Mouse (Mus musculus) inflammation-experienced regulatory T-cells, adult 6 months (primary cell): ENCODE results near the gene Stk32b. TPM values are rescaled to one million over a fixed set of nuclear protein-coding genes. Genes with fewer than 3 reads are reported as not detected.

Experiments
- ATAC-seq: one replicate; pipeline ENCODE4 v1.8.0; 2017
- polyA plus RNA-seq, 3 experiments: library from polyadenylated mRNA; unstranded; fragments of 100-300 nt; shearing (Covaris generic); gene quantifications; one replicate each; pipeline ENCODE4 v1.2.1; 2017

The Stk32b gene
- polyA plus RNA-seq, result not detected

DNA sequence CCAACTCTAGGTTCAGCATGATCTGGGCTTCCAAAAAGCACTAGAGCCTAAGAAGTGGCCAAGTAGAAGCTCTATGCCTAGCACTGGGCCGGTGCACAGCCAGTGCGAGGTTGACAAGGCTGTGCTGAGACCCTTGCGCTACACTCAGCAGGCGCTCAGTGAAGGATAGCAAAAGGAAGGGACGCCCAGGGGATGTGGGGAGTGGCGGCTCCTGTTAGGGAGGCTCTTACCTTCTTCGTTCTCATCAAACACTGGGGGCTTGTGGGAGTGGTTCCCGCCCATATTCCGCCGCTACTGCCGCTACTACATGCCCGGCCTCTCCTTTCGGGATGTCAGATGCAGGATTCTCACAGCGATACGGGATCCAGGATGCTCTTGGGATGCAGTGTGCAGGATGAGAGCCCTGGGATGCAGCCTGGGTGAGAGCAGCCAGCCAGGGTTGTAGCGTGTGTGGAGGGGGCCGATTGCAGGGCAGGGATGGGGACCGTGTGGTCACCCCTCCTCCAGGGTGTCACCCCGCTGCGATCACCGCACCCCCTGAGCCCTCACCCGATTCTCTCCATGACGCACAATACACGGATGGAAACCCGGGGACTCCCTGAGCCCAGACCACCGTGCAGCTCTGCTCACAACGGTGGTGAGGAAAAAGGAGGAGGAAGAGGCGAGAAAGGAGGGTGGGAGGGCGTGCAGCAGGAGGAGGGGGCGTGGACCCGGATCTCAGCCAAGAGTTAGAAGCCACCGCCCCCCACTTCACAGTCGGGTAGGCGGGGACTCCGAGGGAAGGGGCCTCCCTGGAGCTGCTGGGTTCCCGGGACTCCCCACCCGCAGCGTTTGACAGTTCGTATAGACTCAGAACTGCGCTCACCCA, at the start of gene Stk32b:
Gene Stk32b (minus strand): TSS at position 667 of the 868 bp plus-strand sequence.
- ATAC-seq, result no peak

DNA sequence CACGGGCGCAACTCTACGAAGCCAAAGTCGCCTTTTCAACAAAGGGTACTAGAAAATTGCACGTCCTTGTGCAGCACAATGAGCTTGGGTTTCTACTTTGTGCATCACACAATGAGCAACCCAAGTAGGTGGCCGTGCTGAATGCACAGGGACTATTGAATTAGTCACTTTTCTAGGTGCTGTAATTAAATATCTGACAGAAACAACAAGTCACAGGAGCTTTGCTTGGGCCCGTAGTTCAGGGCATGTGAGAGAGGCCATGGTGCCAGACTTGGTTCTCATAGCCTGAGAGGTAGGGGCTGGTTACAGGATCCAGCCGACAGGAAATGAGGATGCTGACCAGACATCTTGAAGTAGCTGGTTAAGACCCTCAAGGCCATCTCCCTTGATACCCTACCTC, 48.9 kb upstream of the Stk32b start:
- no peak for ATAC-seq

DNA sequence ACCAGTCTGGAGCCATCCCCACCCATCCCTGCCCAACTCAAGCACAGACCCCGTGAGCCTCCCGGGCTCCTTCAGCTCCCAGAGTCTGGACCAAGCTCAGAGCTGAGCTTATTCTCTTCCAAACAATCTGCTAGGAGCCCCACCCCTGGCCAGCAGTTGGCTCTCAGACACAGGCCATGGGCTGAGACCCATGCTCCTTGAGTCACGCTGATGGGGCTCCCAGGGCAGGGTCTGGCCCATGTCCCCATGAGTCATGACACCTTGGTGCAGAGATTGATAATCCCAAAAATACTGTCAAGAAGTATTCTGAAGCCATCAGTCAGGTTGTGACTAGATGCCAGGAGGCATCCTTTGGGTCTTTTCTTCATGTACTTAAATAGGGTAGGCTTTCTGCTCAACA, 45.1 kb upstream of the Stk32b start:
- no peak for ATAC-seq

DNA sequence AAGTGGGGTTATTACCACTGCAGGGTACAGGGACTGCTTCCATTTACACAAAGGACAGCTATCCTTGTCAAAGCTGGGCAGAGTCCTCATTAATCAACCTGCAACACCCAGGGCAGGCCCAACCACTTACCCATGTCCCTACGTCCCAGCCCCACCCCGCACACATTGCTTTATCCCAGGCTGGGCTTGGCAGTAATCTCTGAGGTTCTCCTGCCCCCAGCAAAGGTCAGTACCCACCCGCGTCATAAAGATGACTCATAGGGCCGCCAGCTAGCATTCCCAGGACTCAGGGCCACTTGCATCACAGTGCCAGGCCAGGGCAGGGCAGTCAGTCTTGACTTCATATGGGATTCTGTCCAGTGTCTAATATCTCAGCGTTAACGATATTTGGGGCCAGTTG, 36.4 kb upstream of the Stk32b start:
- no peak for ATAC-seq

DNA sequence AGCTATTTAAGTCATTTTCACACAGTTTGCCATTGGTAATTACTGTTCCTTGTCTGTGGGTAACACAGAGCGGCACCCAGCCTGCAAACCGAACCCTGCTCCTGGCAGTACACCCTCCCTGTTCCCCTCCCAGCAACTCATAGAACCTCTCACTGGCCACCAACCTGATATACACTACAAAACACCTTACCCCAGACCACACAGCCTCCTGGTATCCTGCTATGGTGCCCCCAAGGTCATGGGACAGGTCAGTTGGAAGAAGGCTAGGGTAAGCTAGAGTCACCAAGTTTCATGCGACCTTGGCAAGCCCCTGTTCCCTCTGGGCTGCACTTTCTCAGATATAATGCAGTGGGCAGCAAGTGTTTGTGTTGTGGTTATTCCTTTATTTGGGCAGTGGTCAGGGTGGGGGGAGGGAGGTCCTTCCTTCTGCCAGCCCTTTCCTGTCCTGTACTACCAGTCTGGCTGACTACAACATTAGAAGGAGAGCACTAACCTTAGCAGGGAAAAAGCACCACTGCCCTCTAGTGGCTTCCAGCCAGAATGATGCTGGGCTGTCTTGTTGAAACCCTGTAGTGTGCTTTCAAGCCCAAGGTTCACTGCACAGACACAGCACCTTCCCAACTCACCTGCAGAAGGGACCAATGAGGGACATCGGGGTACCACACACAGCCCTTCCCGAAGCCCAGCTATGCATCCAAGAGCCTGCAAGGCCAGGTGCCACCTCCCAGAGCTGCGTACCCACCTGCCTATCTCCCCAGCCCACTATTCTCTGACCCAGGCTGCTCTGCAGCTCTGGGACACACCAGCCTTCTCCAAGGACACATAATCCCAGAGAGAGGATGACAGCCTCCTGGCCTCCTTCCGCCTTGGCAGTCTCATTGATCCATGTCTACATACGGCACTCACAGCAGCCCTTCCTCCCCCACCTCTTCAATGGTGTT, 35.3 kb upstream of the Stk32b start:
- no peak for ATAC-seq

DNA sequence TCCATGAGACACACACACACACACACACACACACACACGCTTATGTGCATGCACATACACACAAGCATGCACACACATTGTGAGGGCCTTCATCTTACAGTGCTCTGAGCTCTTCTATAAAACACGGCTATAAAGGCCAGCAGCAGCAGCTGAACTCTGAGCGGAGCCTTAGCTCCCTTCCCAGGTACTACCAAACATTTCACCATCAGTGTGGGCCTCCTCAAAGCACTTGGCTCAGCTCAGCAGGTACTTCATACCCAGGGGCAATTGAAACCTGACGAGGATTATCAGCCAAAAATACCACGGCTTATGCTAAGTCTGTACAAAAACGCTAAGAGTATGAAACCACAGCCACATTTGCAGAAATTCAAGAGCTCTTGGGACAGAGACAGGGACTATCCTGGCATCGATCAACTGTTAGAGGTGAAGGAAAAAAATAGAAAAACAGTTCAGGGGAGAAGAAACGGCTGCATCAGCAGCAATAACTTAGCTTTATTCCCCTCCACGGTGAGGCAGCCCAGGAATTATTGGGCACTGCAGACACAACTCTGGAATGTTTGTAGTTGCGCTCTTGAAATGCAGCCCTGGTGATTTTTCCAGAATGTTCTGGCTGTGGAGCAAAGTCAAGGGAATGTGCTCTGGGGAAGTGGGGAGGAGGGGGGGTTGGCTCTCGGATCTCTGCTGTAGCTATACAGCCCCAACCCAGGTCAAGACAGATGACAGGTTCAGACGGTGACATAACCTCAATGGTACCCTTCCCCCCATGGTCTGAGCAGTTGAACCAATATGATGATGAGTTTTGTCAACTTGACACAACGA, 27.1 kb upstream of the Stk32b start:
- no peak for ATAC-seq

DNA sequence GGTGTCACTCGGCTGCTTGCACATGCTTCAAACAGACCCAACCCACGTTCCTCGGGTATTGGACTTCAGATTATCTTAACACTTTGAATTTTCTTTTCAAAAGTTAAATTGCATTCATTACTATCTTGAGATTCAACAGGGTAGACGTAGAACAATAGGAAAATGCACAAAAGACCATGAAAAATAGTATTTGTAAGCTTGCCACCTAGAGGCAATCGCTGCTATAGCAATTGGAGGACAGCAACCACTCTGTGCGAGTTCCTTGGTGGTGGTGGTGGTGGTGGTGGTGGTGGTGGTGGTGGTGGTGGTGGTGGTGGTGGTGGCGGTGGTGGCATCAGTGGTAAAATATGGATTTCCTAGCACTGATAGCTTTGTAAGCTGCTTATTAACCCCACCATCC, 19.2 kb upstream of the Stk32b start:
- no peak for ATAC-seq

DNA sequence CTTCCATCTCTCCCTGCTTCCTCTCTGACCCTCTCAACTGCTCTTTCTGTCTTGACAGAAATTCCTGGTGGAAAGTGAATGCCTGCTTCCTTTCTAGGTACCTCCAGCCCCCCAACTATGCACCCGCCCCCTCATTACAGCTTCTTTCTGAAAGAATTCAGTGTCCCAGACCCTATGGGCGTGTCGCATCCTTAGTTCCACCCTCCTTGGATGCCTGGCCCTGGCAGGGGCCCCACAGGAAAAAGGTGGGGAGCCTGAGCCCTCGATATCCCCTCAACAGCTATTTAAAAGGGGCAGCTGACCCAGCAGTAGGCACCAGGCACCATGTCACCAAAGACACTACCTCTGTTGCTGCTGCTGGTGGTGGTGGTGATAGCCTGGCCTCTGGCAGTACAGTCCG, 18.3 kb upstream of the Stk32b start, which contains the start of gene Cytl1:
Gene Cytl1 (plus strand): TSS at position 296 of the 400 bp plus-strand sequence.
- ATAC-seq, result no peak

DNA sequence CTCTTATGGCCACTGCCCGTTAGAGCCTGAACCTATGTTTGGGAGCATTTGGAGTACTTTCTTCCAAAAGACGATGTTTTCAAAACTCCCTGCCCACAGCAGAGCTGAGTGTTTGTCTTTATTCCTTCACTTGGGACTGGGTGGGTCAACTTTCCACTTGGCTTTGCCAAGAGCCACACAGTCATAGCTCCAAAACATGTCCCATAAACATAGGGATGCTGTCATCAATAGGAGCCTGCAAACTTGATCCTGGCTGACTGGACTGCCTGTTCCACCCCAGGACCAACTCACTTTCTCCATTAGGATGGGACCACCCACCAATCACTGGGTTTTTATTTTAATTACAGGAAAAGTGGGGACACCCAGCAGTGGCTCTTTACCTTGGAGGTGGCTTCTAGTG, 13.8 kb upstream of the Stk32b start:
- ATAC-seq, result no peak

DNA sequence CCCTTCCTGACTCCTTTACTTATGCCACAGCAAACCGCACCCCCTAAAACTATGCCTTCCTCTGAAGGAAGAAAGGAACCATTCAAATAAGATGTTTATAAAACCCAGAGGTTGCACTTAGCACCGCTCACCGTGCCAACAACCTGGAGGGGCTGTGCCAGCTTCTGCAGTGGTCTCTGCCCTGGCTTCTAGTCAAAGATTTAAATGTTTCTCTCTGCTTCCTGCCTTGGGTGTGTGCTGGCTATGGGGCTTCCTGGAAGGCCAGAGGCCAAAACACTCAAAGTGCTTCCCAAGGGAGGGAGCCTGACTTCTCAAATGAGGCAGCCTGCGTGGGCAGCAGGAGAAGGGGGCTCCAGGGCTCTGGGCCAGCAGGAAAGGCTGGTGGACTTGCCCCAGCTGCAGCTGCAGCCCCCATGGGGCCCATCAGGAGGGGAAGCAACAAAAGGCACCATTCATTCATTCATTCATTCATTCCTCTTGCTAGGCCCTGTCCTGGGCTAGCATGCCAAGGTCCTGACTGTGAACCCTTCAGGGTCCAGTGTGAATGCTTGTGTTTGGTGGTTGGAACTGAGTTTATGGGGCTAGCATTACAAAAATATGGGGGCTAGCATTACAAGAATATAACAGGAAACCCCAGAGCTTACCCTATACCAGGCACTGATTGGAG, 8.4 kb upstream of the Stk32b start:
- ATAC-seq, result no peak

DNA sequence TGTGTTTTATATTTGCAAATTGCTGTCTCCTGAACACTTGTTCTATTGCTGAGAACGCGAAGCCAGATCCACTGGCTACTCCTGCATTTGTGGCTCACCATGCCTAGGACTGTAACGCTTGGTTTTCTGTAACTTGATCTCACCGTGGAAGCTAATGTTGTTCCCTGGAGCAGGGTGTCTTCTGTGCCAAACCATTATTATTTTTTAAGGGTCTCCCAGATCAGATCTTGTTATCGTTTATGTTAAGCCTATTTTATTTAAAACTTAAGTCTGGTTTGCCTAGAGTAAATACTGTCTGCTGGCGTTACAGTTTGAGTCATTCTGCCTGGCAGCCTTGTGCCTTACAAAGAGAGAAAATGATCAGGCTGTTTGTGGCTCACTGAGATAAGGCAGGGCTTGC, 3.7 kb upstream of the Stk32b start:
- no peak for ATAC-seq

DNA sequence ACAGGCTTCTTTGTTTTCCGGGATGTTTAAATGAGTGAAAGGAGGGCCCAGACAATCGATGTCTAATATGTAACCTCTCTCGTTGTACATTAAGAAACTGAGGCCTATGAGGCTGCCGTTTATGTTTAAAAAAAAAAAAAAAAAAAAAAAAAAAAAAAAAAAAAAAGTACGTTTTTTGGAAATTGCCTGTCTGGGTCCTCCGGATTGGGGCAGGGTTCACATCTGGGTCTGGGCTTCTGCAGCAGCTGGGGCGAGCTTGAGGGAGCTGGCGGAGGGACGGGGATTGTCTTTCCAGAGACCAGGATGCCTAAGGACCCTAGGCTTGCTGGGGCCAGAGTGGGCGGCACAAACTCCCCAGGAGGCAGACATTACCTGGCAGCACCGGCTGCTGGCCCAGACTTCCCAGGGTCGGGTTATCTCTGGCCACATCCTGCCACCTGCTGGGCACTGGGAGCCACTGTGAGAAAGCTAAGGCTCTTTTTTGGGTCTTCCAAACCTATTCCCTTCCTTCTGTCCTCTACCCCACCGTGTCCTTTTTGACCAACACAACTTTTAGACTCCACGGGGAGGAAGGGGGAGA, 503 bp upstream of the Stk32b start:
- ATAC-seq, result no peak

DNA sequence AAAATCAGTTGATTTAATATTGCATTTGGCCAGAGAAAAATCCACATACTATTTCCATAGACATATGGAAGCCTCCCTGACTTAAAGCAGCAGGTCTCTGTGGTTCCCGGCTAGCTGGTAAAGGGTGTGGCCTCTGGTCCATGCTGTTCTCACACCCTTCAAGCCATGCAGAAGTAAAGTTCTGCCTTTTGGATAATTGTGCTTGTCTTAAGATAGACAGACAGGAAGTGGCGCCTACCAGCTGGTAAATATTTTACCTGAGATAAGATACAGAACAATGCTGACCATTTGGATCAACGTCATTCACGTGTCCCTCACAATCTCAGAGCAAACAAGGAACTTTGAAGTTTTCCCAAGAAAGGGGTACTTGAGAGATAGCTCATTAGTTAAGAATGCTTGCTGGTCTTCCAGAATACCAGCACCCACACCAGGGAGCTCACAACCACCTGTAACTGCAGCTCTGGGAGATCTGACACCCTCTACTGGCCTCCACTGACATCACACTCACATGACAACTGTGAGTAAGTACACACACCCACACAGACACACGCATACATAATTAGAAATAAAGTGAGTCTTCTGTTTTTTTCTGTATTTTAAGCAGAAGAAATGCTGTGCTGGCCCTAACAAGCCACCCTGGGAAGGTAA, 7.6 kb downstream of the Stk32b start:
- no peak for ATAC-seq

DNA sequence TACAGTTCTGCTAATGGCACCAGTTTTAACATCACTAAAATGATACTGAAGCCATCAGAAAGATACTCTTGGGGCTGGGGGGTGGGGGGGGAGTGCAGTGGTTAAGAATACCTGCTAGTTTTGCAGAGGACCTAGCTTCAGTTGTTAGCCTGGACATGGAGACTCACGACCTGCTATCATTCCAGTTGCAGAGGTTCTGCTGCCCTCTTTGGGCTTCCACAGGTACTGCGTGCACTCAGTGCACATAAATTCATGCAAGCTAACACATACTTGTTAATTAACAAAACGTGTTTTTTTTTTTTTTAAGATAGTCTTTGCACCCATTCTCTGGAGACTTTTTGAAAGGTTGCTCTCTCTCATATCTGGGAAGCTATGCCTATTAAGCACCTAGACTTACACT, 8.8 kb downstream of the Stk32b start:
- ATAC-seq, result no peak

DNA sequence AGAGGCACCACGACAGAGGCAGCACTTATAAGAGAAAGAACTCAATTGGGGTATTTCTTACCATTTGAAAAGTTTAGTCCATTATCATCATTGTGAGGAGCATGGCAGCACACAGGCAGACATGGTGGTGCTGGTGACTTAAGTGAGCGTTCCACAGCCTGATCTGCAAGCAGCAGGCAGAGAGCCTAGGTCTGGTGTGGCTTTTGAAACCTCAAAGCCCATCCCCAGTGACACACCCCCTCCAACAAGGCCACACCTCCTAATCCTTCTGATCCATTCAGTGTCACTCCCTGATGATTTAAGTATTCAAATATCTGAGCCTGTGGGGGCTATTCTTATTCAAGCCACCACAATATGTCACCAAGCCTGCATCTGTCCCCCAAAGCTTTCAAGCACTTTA, 12.0 kb downstream of the Stk32b start:
- ATAC-seq, result no peak

DNA sequence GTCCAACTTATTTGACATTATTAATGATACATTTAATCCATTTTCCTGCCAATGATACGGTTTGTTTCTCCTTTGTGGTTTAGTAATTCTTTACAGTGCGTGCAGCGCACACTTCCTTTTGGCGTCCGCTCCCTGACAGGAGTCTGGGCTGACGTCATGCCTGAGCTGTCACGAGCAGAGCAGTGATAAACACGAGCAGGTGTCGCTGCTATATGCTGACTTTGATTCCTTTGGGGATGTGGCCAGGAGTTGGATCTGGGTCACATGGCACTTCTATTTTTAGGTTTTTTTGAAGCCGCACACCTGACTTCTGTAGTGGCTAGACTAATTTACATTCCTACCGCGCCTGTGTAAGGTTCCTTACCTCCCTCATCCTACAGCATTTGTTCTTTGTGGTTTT, 17.2 kb downstream of the Stk32b start:
- ATAC-seq, result no peak

DNA sequence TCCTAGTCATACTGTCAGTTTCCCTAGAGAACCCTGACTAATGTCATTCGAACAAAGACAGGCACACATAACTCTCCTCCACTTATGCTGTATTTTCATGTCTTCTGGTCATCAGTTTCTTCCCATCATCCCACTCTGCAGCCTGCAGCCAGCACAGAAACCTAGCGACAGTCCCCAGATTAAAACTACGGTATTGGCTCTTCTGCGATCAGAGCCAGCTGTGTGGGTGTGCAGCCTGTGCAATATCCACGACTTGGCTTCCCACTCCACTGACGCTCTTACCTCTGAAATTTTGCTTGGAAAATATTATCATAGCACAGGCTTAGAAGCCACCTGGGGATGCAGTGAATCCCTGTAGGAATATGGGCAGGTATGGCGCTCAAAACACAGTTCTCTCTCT, 19.7 kb downstream of the Stk32b start:
- ATAC-seq, result no peak

DNA sequence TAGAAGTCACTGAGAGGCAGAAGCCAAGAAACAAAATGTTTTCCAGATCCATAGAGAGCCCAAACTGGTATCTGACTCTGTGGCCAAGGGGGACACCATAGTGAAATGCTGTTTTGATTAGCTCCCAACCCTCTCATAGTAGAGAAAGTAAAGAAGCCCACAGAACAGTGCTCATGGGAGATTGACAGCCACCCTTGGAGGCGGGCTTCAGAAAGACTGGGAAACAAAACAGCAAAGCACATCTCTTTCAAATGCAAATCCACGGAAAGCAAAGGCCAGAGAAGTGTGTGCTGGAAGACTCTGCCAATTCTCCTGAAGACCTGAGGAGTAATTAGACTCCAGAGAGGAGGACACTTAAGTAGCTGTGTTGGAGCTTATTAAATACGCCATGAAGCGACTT, 21.2 kb downstream of the Stk32b start:
- ATAC-seq, result no peak

DNA sequence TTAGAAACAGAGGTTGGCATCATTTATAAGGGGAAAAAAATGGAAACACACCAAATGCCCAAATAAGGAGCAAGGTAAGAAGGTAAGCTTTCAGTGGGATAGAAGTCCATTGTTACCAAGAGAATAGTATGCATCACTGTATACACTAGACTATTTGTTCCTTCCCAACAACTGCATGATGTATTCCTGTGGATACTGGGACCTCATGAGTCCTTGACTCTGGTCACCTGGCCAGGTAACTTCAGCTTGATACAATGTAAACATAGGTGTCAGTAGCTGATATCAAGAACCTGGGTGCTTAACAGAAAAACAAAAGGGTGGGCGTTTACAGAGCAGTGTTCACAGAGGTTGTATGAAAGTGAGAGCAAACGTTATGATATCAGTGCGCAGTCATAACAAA, 24.2 kb downstream of the Stk32b start:
- no peak for ATAC-seq

DNA sequence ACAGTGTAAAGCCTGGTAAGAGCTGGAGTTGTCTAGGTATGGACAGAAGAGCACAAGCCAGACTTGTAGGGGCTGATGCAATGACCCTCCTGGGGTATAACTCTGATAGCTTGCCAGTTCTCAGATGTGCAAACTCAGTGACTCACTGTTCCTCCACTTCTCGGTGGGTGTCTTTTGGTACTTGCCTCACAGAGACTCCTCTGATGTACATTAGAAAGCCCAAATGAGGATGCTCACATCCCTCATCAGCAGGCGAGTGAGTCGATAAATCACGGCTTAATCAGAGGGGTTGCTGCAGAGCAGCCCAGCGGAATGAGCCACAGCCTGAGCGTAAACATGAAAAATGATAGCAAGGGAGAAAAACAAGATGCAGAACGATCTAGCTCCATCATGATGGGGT, 46.2 kb downstream of the Stk32b start:
- no peak for ATAC-seq

DNA sequence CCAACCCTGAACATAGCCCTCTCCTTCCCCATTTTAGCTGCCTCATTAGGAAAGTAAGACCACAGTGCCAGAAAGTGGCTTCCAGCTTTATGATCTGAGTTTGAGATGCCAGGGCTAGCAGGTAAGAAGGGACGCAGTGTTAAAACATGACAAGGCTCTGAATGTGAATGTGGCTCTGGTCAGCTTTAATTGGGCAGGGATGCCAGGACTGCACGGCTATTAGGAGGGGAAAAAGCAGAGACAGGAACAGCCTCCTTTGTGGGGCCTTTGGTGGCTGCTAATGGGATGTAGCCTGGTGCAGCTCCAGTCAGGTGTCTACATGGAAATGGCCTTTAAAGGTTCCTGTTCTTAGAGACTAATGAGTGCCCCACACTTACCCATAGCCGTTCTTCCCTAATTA, 52.0 kb downstream of the Stk32b start:
- no peak for ATAC-seq
